Mouse (Mus musculus) bone marrow macrophage, adult 2 months (primary cell): ENCODE measurements around the gene Ebf1.

Source experiments
- CTCF ChIP-seq: IDR thresholded peaks from 2 replicates; pipeline ENCODE4 v1.5.1; 2012; ENCODE audit warnings: low read depth, mild to moderate bottlenecking, low read length, moderate library complexity
- POLR2A ChIP-seq: IDR thresholded peaks from 2 replicates; pipeline ENCODE4 v1.6.1; 2012; ENCODE audit warnings: mild to moderate bottlenecking, low read depth, low read length, borderline replicate concordance

DNA sequence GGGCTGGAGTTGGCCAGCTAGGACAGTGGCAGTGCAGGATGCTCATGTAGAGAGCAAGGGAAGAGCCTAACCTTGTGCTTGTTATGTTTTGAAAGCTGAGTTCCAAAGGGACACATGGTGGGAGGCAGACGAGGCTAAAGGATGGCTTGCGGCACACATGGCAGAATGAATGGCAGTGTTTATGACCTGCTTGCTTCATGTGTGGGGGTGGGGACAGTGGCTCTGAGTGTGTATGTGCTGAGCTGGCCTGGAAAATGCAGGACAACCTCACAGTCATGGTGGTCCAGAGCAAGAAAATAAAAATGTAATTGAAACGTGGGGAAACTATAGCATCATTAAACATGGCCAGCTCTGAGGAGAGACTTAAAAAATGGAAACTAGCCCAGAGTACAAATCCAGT, 181.2 kb downstream of the Ebf1 start:
- TF ChIP-seq CTCF (no peak), POLR2A (no peak)
